Mouse (Mus musculus) 3134 (cell line): Measurements from ENCODE around the gene Ets1.
A peak's percentile ranks its signal among the peaks of the same experiment; 100 is the strongest.

Experiments
- DNase-seq: peaks from one replicate; pipeline ENCODE4 v3.0.0-alpha.2; 2011; ENCODE audit warnings: low spot score; ENCODE audit not compliant: insufficient read length; ENCODE audit errors: extremely low read depth

Ets1 gene

GRCm38 (mm10) chr9:32709764-32710734, 74.0 kb downstream of the Ets1 start:
- DNase-seq, result peak; percentile 46

GRCm38 (mm10) chr9:32710987-32711652, 75.1 kb downstream of the Ets1 start:
- peak; percentile 53 for DNase-seq

- no peak for DNase-seq
Observed at GRCm38 (mm10) chr9:32711768-32712167, 75.7 kb downstream of the Ets1 start.

- no peak for DNase-seq
Observed at GRCm38 (mm10) chr9:32712383-32712910, 76.4 kb downstream of the Ets1 start.

GRCm38 (mm10) chr9:32713106-32713505, 77.1 kb downstream of the Ets1 start:
- no peak for DNase-seq

- DNase-seq, result no peak
Observed at GRCm38 (mm10) chr9:32713790-32714189, 77.8 kb downstream of the Ets1 start.

GRCm38 (mm10) chr9:32714487-32714886, 78.5 kb downstream of the Ets1 start:
- DNase-seq, result peak; percentile 70

- peak; percentile 42 for DNase-seq
Observed at GRCm38 (mm10) chr9:32715806-32716466, 79.9 kb downstream of the Ets1 start.

- DNase-seq, result no peak
Observed at GRCm38 (mm10) chr9:32717268-32717920, 81.4 kb downstream of the Ets1 start.

GRCm38 (mm10) chr9:32717931-32718820, 82.2 kb downstream of the Ets1 start:
- DNase-seq, result no peak

- no peak for DNase-seq
Observed at GRCm38 (mm10) chr9:32718868-32719267, 82.8 kb downstream of the Ets1 start.

GRCm38 (mm10) chr9:32719941-32720263, 83.9 kb downstream of the Ets1 start:
- no peak for DNase-seq

GRCm38 (mm10) chr9:32720264-32721031, 84.4 kb downstream of the Ets1 start:
- peak; percentile 49 for DNase-seq

GRCm38 (mm10) chr9:32721081-32721480, 85.1 kb downstream of the Ets1 start:
- no peak for DNase-seq

GRCm38 (mm10) chr9:32722205-32722604, 86.2 kb downstream of the Ets1 start:
- no peak for DNase-seq

GRCm38 (mm10) chr9:32722969-32723368, 86.9 kb downstream of the Ets1 start:
- DNase-seq, result no peak

GRCm38 (mm10) chr9:32724131-32724825, 88.3 kb downstream of the Ets1 start:
- DNase-seq, result no peak

GRCm38 (mm10) chr9:32725902-32726301, 89.9 kb downstream of the Ets1 start:
- no peak for DNase-seq
